Mouse (Mus musculus): ENCODE measurements around the gene Gm7544. TPM values are rescaled to one million over a fixed set of nuclear protein-coding genes. Genes with fewer than 3 reads are reported as not detected.
"Not testable (repeated sequence)": the region's sequence is repeated elsewhere in the genome, so short reads cannot be mapped to it uniquely, and the experiment has no call there.

The Gm7544 gene
- total and polyA plus RNA-seq, 3 experiments: not detected

GRCm38 (mm10) chr1:82938666-82939065 lies 17.1 kb downstream of the Gm7544 start:
- no peak for TF ChIP-seq RAD21 (IDR thresholded peaks at IDR 0.05; ENCODE audit: low read depth, low read length)
- no peak for TF ChIP-seq CHD1 (IDR thresholded peaks at IDR 0.05; ENCODE audit: low read depth, low read length)
- TF ChIP-seq CHD2 (IDR thresholded peaks at IDR 0.05; ENCODE audit: low read length): no peak
- no peak for TF ChIP-seq RCOR1 (IDR thresholded peaks at IDR 0.05; ENCODE audit: low read depth, low read length)
- no peak for TF ChIP-seq HCFC1 (IDR thresholded peaks at IDR 0.05; ENCODE audit: low read depth, low read length)
- no peak for TF ChIP-seq MEF2A (IDR thresholded peaks at IDR 0.05; ENCODE audit: extremely low read depth, insufficient replicate concordance, low read depth, low read length, poor library complexity, severe bottlenecking)
- no peak for TF ChIP-seq ZKSCAN1 (IDR thresholded peaks at IDR 0.05; ENCODE audit: low read depth, low read length)
- no peak for TF ChIP-seq EP300 (IDR thresholded peaks at IDR 0.05; ENCODE audit: low read depth in 1 of 2, low read length in 2 of 2)
- no peak for TF ChIP-seq ZNF384 (IDR thresholded peaks at IDR 0.05; ENCODE audit: low read depth, low read length)
- no peak for TF ChIP-seq TCF12 (IDR thresholded peaks at IDR 0.05; ENCODE audit: low read depth, low read length)
- TF ChIP-seq MXI1 (IDR thresholded peaks at IDR 0.05; ENCODE audit: low read depth, low read length): no peak
- no peak for TF ChIP-seq ZC3H11A (IDR thresholded peaks at IDR 0.05; ENCODE audit: low read depth, low read length)
- TF ChIP-seq NRF1 (IDR thresholded peaks at IDR 0.05; ENCODE audit: insufficient read depth, low read depth, low read length, poor library complexity, severe bottlenecking): no peak
- TF ChIP-seq TAL1 (IDR thresholded peaks at IDR 0.05; ENCODE audit: low read length): no peak

GRCm38 (mm10) chr1:82931326-82931725 lies 24.5 kb downstream of the Gm7544 start, which contains the start of gene Gm6217:
Gene Gm6217, minus strand, starts transcription at chr1:82931399.
- DNase-seq (ENCODE audit: low read depth, low spot score); H3K4me1 ChIP-seq (ENCODE audit: control insufficient read depth in 1 of 2, insufficient read depth in 2 of 2, low read length in 2 of 2); H3K79me2 ChIP-seq (ENCODE audit: control insufficient read depth, insufficient read depth, low read length, poor library complexity); H3K27me3 ChIP-seq (ENCODE audit: control insufficient read depth in 1 of 2, insufficient read depth in 2 of 2, low read length in 2 of 2); H3K9me3 ChIP-seq (replicated peaks; ENCODE audit: insufficient read depth, low read length); H3K4me3 ChIP-seq (ENCODE audit: control insufficient read depth in 1 of 2, insufficient read depth in 1 of 2, low read depth in 2 of 2, low read length in 2 of 2); H3K9ac ChIP-seq (ENCODE audit: control insufficient read depth, low read depth, low read length, poor library complexity, severe bottlenecking); H3K27ac ChIP-seq (ENCODE audit: control insufficient read depth, low read depth, low read length); H3K36me3 ChIP-seq (ENCODE audit: control insufficient read depth in 1 of 2, insufficient read depth in 2 of 2, low read length in 2 of 2): not testable (repeated sequence)

More at GRCm38 (mm10) chr1:82938666-82939065, 17.1 kb downstream of the Gm7544 start:
- no peaks in the 10 kb centered on the region for H3K79me2 ChIP-seq (ENCODE audit: control insufficient read depth, insufficient read depth, low read length, poor library complexity)
- DNase-seq (ENCODE audit: low read depth, low spot score): no peak
- H3K36me3 ChIP-seq (ENCODE audit: control insufficient read depth in 1 of 2, insufficient read depth in 2 of 2, low read length in 2 of 2): no peaks in the 10 kb centered on the region
- H3K27ac ChIP-seq (ENCODE audit: control insufficient read depth, low read depth, low read length): no peak overlapping the region
- H3K4me1 ChIP-seq (ENCODE audit: control insufficient read depth in 1 of 2, insufficient read depth in 2 of 2, low read length in 2 of 2): no peaks in the 10 kb centered on the region
- no peaks in the 10 kb centered on the region for H3K9me3 ChIP-seq (replicated peaks; ENCODE audit: insufficient read depth, low read length)
- no peak overlapping the region for H3K9ac ChIP-seq (ENCODE audit: control insufficient read depth, low read depth, low read length, poor library complexity, severe bottlenecking)
- H3K27me3 ChIP-seq (ENCODE audit: control insufficient read depth in 1 of 2, insufficient read depth in 2 of 2, low read length in 2 of 2): no peaks in the 10 kb centered on the region
- H3K4me3 ChIP-seq (ENCODE audit: control insufficient read depth in 1 of 2, insufficient read depth in 1 of 2, low read depth in 2 of 2, low read length in 2 of 2): no peak overlapping the region

GRCm38 (mm10) chr1:82930558-82930957 lies 25.3 kb downstream of the Gm7544 start:
- not testable (repeated sequence) for H3K79me2 ChIP-seq (ENCODE audit: control insufficient read depth, insufficient read depth, low read length, poor library complexity); H3K4me1 ChIP-seq (ENCODE audit: control insufficient read depth in 1 of 2, insufficient read depth in 2 of 2, low read length in 2 of 2); H3K27ac ChIP-seq (ENCODE audit: control insufficient read depth, low read depth, low read length); DNase-seq (ENCODE audit: low read depth, low spot score); H3K36me3 ChIP-seq (ENCODE audit: control insufficient read depth in 1 of 2, insufficient read depth in 2 of 2, low read length in 2 of 2); H3K9me3 ChIP-seq (replicated peaks; ENCODE audit: insufficient read depth, low read length); H3K27me3 ChIP-seq (ENCODE audit: control insufficient read depth in 1 of 2, insufficient read depth in 2 of 2, low read length in 2 of 2); H3K9ac ChIP-seq (ENCODE audit: control insufficient read depth, low read depth, low read length, poor library complexity, severe bottlenecking); H3K4me3 ChIP-seq (ENCODE audit: control insufficient read depth in 1 of 2, insufficient read depth in 1 of 2, low read depth in 2 of 2, low read length in 2 of 2)

All from MEL (cell line).